Mouse (Mus musculus) neutrophil, adult 83 days (primary cell): ENCODE data around the gene Men1. TPM values are rescaled to one million over a fixed set of nuclear protein-coding genes. Genes with fewer than 3 reads are reported as not detected.

Experiments
- total RNA-seq, 2 experiments: library from RNA; stranded (reverse); gene quantifications; one replicate each; pipeline ENCODE4 v1.2.4; 2023

Gene Men1
- total RNA-seq = 10 to 100 TPM; 21.9 to 22.6 TPM

GRCm38 (mm10) chr19:6334673-6335457 lies at the start of gene Men1:
Men1 (plus strand) TSS chr19:6334979.

DNA sequence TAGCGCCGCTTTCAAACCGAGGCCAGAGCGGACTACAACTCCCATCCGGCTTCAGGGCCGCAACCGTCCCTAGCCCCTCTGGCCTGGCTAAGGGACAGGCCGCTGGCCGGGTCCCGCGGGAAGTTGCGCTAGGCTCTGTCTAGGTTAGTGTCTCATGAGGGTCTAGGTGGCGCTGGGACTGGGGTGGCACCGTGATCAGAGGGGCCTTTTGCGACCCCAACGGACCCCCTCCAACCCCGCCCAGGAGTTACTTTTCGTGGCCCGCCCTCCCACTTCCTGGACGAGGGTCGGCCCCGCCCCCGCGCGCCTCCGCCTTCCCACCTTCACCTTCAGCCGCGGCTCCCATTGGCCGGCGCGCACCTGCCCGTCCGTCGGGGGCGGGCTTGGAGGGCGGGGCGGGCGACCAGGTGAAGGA lies 28.6 kb upstream of the Men1 start, which contains the start of gene Cdc42bpg:
Gene Cdc42bpg, plus strand, starts transcription at position 320 of the 415 bp plus-strand sequence.

DNA sequence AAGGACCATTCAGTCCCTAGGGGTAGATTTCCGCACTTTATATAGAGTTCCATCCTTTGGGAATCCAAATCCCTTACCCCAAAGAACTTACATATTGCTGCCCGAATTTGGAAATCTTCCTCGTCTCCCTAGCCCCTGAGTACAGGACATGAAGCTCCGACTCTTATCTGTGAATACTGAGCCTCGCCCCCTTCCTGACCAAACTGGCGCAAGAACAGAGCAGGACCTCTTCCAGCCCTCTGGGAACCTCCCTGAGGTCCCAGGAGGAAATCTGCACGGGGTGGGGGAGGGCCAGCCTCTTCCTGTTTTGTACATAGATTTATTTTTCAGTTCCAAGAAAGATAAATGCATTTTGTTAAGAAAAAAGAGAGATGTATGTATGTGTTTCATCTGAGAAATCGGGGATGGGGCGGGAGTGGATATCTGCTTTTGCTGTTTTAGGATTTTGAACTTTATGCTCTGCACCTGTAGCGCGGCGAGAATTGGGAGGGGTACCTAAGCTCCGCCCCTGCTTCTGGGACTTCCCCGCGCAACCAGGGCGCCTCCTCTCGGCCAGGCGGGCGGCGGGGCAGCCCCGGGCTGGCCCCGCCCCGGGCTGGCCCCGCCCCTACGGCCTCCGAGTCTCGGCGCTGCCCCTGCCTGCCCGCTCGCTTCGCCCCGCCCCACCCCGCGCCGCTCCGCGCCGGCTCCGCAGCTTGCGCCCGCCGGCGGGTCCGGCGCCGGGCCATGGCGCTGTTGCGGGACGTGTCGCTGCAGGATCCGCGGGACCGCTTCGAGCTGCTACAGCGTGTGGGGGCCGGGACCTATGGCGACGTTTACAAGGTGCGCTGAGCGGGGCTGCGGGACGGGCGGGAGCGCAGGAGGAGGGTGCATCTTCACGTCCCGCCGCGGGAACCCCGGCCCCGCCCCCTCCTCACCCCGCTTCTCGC lies 6.0 kb downstream of the Men1 start, which contains the start of gene Map4k2:
Gene Map4k2, plus strand, starts transcription at position 612 of the 929 bp plus-strand sequence.

GRCm38 (mm10) chr19:6363411-6364240 lies 28.8 kb downstream of the Men1 start, which contains the start of gene Sf1:
Sf1 (plus strand) TSS chr19:6363690.

DNA sequence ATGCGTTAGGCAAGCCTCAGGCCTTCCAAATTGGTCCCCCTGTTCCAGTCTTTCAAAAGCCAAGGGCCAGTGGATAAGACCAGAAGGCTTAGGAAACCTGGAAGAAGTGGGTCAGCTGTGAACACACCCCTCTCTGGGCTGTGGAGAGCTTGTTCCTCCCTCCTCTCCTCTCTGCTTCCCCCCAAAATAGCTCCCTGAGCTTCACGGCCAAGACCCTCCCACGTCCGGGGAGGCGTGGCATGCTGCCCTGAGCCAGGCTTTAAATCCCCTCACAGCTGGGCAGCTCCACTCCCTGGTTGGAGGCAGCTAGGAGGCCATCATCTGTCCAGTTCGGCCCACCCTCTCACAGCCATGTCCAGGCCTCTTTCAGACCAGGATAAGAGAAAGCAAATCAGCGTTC lies 49.3 kb downstream of the Men1 start, which contains the start of gene Pygm:
Gene Pygm, plus strand, starts transcription at position 272 of the 400 bp plus-strand sequence.

Other genes starting within 250 kb of the Men1 start
- 10 to 100 TPM; 31.2 to 31.6 TPM for gene Cdca5, start 250.0 kb upstream of the Men1 start, total RNA-seq
- 1 to 10 TPM; 1.2 to 2.0 TPM for gene AC131692.1, start 240.6 kb upstream of the Men1 start, total RNA-seq
- 1 to 10 TPM in 1 of 2 experiments, under 1 TPM in 1; 0.46 to 1.7 TPM for gene Naaladl1, start 229.2 kb upstream of the Men1 start, total RNA-seq
- 1 to 10 TPM; 6.6 to 7.2 TPM for gene Sac3d1, start 216.3 kb upstream of the Men1 start, total RNA-seq
- 10 to 100 TPM; 11.3 to 14.2 TPM for gene Snx15, start 206.7 kb upstream of the Men1 start, total RNA-seq
- gene Batf2, start 194.0 kb upstream of the Men1 start, total RNA-seq = 1 to 10 TPM in 1 of 2 experiments, under 1 TPM in 1; 0.94 to 1.3 TPM
- gene Arl2, start 193.4 kb upstream of the Men1 start, total RNA-seq = 10 to 100 TPM; 12.9 to 17.1 TPM
- gene Majin, start 150.6 kb upstream of the Men1 start, total RNA-seq = not detected
- gene Gpha2, start 108.6 kb upstream of the Men1 start, total RNA-seq = not detected
- gene Ppp2r5b, start 99.1 kb upstream of the Men1 start, total RNA-seq = 10 to 100 TPM; 18.7 to 20.3 TPM
- gene Atg2a, start 93.3 kb upstream of the Men1 start, total RNA-seq = 100 to 1,000 TPM in 1 of 2 experiments, 10 to 100 TPM in 1; 88.4 to 104 TPM
- gene Ehd1, start 58.3 kb upstream of the Men1 start, total RNA-seq = 100 to 1,000 TPM; 198 to 207 TPM
- gene Cdc42bpg, start 28.5 kb upstream of the Men1 start, total RNA-seq = 10 to 100 TPM in 1 of 2 experiments, 1 to 10 TPM in 1; 7.5 to 11.7 TPM
- 100 to 1,000 TPM; 397 to 423 TPM for gene Map4k2, start 6.2 kb downstream of the Men1 start, total RNA-seq
- 100 to 1,000 TPM; 454 to 459 TPM for gene Sf1, start 28.7 kb downstream of the Men1 start, total RNA-seq
- gene Pygm, start 49.4 kb downstream of the Men1 start, total RNA-seq = 1 to 10 TPM; 3.1 to 4.6 TPM
- 100 to 1,000 TPM; 407 to 413 TPM for gene Rasgrp2, start 64.4 kb downstream of the Men1 start, total RNA-seq
- under 1 TPM in 1 of 2 experiments, not detected in 1; 0.40 TPM for gene Nrxn2, start 83.8 kb downstream of the Men1 start, total RNA-seq
- not detected for gene Slc22a12, start 208.1 kb downstream of the Men1 start, total RNA-seq